Mouse (Mus musculus) liver, adult (tissue): ENCODE results near the gene Olfr199.
"Not testable (repeated sequence)": the region's sequence is repeated elsewhere in the genome, so short reads cannot be mapped to it uniquely, and the experiment has no call there.

Experiments
- GATA4 ChIP-seq: IDR thresholded peaks from 2 replicates; pipeline ENCODE4 v1.6.1; 2014; ENCODE audit warnings: mild to moderate bottlenecking, low read length; ENCODE audit not compliant: insufficient replicate concordance

The Olfr199 gene

GRCm38 (mm10) chr16:59219667-59220066 is at the start of gene Olfr199:
Olfr199 (minus strand) TSS chr16:59219767.
- TF ChIP-seq GATA4 = not testable (repeated sequence)

- no peak for TF ChIP-seq GATA4
Observed at GRCm38 (mm10) chr16:59249684-59250083, 30.1 kb upstream of the Olfr199 start.

GRCm38 (mm10) chr16:59203433-59203832 is 16.1 kb downstream of the Olfr199 start, which contains the start of gene Olfr198:
Olfr198 (minus strand) TSS chr16:59203533.
- not testable (repeated sequence) for TF ChIP-seq GATA4

GRCm38 (mm10) chr16:59170354-59170753 is 49.2 kb downstream of the Olfr199 start, which contains the start of gene Olfr196:
Olfr196 (minus strand) TSS chr16:59170454.
- TF ChIP-seq GATA4 = no peak
